Mouse (Mus musculus) embryo, embryonic 11 days (tissue): Measurements from ENCODE around the gene Mex3d.

Experiments used
- DNase-seq: peaks from one replicate; pipeline ENCODE4 v3.0.0-alpha.2; 2015

Gene Mex3d

DNA sequence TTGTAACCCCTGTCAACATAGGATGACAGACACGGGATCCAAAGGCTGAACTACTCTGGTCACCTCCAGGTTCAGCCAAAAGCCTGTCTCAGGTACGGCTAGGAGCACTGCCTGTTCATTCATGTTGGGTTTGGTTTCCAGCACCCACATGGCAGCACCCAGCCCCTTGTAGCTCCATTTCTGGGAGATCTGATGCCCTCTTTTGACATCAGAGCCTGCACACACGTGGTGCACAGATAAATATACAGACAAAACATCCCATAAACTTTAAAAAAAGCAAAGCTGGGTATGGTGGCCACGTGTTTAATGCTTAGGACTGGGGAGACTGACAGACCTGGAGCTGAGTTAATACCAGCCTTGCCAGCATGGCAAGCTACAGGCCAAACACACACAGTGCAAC lies 20.5 kb upstream of the Mex3d start:
- DNase-seq, result no peak

DNA sequence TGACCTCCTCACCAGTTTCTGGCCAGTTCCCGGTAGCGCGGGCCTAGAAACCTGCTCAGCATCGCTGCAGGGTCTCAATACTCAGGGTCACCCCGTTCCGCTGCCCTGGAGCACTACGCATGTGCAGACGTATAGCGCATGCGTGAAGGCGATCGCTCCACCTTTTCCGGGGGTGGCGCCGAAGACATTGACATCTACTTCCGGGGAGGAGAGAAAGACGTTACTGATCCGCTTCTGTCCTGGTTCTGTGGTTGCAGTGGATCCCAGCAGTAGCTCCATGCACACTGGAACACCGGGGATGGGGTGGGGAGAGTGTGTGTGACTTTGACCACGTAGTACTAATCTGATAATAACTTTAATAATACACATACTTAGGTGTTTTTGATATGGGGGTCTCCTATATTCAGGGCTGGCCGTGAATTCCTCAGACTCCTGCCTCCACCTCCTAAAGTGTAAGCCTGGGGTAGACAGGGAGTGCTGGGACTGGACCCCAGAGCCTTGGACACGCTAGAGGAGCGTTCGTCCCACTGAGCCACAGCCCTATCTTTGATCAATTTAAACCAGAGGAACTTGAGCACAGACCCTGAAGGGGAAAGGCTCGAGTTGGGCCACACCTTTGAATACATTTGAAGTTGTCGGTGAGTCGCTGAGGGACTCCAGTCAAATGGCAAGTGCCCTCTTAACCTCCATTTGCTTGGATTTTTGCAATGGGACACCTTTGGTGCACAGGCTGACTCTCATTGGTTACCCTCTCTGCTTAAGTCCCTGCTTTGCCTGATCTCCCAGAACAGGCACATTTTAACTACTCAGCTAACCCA lies 19.4 kb upstream of the Mex3d start, which contains the start of gene Uqcr11:
Gene Uqcr11 (minus strand): TSS at position 147 of the 818 bp plus-strand sequence.
- DNase-seq, result peak; percentile 94

DNA sequence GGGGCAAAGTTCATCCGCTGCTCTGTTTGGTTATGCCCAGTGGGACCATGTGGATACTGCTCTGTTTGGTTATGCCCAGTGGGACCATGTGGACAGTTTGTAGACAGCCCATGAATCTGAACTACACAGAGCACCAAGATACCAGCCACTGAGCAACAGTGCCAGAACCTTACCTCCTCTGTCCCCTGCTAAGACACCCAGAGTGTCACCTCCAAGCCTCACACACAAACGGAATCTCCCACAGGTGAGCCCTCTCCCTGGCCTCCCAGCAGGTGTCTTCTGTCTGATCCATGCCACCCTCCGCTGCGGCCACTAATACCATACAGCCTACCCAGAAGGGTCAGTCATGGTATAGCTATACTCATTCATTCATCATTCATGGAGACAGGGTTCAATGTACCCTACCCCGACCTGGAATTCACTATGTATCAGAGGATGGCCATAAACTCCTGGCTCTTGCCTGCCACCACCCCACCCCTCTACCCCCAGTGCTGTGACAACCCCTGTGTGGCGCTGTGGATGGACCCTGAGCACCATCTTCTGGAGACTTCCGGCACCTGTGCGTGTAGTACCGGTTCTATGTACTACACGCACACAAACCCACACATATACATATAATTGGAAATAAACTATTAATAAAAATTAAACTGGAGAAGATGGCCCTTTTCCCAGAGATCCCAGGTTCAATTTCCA lies 18.2 kb upstream of the Mex3d start:
- no peak for DNase-seq

DNA sequence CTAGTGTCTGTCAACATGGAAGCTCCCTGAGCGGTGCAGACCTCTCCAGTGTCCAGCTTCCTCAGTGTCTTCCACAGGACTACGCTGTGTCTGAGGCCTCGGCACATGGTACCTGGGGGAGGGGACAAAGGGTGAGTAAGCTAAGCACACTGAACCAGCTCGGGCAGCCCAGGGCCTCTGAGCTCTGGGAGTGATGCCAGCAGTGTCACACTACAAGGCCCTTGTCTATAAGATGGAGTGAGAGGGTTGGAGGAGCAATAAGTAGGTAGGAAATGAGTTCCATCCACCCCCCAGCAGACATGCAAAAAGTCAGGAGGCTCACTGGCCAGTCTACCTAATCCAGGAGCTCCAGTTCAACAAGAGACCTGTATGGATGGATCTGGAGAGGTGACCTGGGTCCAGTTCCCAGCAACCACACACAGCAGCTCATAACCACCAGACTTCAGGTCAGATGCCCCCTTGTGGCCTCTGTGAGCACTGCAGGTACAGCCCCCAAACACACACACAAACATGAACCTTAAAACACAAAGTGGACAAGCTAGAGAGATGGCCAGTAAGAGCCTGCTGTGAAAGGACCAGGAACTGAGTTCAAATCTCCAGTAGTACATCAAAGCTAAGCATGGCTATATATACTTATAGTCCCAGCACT lies 15.7 kb upstream of the Mex3d start:
- DNase-seq, result no peak

DNA sequence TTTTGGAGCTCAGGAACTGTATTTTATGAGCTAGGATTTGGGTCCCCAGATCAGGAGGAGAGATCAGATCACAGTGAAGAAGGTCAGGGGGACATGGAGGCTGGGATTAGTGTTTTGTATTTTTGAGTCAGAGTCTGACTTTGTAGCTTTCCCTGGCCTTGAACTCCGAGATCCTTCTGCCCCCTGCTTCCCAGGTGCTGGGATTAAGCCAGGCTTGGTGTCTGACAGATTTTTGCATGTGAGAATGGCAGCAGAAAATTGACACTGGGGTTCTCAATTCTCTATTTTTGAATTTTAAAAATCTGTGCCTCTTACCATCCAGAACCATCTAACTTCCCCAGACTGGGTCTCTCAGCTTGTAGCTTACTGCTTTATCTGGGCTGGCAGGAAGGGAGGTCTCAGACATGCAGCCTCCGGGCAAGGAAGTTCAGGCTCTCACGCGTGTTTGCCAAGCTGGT lies 13.3 kb upstream of the Mex3d start:
- no peak for DNase-seq

DNA sequence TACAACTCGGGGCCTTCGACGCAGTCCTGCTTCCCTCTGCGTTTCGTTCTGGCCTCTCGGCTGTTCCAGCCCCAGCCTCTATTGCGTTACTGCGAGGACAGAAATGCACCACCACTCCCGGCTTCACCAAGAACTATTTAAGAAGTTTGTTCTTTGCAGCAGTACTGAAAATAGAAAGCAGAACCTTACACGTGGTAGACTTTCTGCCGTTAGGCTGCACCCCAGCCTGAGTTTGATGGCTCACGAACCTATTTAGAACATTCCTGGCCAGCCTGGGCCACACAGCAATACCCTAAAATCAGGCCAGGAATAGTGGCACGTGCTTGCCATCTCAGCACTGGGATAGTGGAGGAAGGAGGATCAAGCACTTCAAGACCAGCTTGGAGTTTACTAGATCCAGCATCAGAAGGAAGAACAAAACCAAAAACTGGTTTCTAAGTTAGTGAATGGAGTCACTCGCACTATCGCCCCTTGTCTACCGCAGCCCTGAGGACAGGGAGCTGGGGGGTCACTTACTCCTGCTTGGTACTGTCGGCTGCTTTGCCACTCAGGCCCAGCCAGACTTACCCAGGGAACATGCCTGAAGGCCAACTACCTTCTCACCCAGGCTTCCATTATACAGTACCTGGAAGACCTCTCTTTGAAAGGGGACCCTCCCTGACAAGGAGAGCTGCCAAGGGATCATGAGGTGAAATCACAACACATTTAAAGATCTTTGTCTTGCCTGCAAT lies 12.7 kb upstream of the Mex3d start:
- no peak for DNase-seq

DNA sequence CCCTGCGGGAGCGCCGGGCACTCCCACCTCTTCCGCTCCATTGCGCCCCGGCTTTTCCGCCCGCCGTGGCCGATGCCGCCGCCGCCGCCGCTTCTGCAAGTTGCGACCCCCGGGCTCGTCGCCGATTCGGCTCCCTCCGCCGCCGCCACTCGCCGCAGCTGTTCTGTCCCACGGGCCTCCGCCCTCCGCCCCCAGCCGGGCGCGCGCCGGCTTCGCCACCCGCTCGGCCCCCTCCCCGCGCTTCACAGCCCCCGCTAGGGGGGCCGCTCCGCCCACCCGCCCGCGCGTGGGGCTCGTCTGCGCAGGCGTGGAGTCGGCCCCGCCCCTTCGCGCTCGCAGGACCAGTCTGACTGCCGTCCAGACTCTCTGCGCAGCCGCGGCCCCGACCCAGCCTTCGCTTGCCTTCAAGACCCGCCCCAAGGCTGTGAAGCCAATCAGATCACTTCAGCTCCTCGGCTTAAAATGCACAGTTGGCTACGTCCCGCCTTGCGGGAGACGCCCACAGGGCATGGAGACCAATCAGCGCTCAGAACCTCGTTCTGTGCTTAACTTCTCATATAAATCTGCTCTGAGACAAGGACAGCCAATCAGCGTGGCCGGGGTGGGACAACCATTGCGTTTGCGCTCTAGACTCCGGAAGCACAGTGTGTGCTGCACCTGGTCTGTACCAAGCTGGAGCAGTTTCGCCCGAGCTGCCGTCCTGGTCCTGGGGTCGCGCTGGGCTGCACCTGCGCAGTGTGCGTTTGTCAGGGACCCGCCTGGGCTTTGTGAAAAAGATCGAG lies 11.9 kb upstream of the Mex3d start, which contains the start of gene Mbd3:
Gene Mbd3 (minus strand): TSS at position 360 of the 782 bp plus-strand sequence.
- peak; percentile 100 for DNase-seq

DNA sequence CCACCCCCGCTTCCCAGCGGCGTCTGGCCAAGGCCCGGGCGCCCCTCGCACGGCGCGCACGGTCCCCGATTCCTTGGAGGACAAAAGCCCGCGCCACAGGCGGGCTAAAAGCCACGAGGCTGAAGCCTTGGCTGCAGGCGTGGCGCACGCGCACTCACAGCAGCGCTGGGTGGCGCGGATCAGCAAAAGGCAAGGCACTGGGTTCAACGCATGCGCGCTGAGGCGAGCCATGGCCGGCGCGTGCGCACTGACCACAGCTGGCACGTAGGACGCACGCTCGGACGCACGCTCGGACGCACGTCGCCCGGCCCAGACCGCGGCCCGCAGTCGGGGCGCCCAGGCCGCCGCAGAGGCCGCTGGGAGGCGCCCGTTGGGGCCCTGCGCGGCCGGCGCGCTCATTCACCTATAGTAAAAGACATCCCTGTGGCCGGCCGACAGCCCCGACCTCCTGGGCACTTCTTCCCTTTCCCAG lies 11.3 kb upstream of the Mex3d start:
- DNase-seq, result peak; percentile 99

DNA sequence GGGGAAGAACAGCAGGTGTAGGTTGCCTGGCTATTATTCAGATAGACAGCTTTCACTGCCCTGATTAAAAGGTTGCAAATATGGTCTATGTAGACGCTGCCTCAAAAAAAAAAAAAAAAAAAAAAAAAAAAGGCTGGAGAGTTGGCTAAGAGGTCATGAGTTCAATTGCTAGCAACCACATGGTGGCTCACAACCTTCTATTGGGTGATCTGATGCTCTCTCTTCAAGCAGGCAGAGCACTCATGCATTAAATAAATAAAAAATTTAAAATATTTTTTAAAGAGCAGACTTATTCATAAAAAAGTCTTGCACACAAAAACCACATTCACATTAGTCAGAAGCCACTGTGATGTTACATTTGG lies 10.7 kb upstream of the Mex3d start:
- DNase-seq, result peak; percentile 48

DNA sequence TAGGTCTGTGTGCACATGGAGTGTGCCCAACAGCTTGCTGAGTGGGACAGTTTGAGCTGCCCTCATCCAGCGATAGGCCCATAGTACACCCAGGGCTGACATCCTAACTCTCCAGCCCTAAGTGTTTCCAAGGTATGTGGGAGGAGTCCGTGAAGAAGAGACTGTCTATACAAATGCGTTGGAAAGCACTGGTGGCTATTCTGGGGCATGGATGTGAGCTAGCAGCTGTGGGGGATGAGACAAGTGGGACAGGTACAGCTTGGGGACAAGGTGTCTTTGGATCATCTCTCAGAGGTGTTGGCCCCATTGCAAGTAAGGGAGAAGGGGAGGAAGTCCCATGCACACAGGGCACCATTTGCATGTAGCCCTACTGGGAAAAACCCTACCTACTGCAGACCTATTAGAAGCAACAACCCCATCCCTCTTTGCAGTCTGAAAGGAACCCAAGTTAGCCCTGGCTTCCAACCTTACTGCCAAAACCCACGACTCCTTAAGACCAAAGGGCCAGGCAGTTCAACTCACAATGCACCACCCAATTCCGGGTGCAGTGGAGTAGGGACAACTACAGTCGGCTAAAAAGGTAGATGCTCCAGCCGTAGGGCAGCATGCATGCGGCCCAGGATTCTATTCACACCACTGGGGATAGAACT lies 10.2 kb upstream of the Mex3d start:
- no peak for DNase-seq

DNA sequence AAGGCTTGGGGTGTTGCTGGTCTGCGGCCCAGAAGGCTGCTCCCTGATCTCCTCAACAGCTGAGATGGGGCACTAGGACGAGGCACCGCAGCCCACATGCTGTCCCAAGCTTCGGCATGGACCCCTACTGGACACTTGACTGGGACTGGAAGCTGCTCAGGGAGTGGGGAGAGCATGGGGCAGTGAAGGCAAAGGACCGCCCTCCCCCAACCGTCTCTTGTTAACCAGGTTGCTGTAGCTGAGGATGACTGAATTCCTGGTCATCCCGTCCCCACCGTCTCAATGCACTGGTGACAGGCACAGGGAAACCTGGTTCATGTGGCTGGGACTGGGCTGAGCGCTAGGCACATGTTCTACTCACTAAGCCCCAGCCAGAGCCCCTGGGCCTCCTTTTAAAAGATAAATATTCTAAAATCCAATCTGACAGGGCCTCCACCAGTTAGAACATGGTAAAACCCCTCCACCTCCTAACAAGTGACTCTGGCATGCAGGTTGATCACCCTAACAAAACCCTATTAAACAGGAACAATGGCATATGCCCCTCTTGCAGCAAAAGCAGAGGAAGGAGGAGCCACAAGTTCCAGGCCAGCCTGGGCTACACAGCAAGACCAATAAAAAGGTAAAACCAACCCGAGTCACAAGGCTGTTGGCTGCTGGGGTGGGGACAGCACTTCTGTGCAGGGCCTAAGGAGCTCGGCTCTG lies 9.5 kb upstream of the Mex3d start:
- no peak for DNase-seq

DNA sequence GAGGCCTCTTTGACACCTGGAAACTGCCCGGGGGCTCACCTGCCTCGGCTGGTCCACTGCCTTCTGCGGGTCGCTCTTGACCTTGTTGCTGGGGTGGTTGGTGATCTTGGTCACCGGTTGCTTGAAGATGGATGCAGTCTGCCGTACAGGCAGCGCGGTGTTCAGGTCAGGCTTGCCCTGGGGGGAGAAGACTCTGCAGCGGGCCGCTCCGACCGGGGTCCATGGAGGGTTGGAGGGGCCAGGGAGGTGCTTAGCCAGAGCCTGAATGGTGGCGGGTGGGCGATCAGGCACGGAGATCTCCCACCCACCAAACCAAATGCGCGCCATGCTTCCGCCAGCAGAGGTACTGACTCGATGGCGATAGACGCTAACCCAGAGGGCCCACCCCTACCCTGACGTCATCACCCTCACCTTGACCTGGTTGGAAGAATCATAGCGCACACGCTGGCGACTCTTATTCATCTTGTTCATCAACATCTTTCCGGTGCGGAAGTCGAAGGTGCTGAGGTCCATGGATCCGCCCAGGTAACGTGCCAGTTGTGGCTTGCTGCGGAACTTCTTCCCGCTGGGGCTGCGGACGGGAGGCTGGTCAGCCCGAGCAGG lies 7.7 kb upstream of the Mex3d start:
- DNase-seq, result no peak

DNA sequence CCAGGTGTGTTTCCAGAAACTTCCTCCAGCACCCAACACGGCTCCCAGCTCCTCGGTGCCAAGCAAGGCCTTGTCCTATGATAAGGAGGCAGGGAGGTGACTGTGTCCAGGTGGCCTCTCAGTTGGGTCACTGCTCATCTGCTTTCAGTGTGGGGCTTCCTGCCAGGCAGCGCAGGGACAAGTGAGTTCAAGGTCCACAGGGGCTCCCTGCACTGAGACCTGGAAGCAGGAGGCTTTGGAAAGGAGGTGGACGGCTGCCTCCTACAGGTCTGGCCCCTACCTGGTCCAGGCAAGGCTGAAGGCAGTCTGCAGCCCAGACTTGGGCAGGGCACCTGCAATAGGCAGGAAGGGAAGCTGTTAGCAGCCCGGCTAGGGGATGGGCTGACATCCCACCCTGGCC lies 5.2 kb upstream of the Mex3d start:
- no peak for DNase-seq

DNA sequence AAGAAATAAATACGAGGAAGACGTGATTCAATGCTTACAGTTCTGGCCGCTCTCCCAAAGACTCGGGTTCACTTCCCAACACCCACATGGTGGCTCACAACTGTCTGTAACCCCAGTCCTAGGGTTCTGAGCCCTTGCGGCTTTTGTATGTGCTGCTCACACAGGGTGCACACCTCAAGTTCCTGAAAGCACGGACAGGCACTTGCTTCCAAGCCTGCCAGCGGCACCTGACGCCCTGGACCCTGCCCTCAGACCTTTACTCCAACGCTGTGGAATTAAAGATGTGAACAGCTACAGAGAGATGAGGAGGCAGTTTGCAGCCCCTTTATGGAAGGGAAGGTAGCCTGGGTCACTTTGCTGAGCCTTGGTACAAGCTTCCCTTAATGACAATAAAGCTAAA lies 3.2 kb upstream of the Mex3d start:
- DNase-seq, result no peak

DNA sequence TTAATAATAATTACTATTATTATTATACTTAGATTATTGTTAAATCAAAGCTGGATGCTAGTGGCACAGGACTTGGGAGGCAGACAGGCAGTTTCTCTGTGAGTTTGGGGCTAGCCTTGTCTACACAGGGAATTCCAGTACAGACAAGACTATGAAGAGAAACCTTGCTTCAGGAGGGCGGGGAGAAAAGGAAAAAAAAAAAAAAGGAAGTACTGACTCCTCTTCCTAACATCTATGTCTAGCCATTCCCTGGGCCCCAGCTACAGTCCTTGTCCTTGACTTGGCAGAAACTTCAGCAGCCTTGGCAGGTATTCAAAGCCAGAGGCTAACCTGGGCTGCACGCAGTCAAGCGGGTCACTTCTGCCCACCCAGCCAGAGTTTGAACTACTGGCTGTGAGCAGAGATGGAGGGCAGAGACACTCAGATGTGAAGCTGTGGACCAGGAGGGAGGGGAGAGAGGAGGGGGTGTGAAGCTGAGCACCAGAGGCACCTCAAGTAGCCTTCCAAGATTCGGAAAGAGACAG lies 1.8 kb upstream of the Mex3d start:
- no peak for DNase-seq

DNA sequence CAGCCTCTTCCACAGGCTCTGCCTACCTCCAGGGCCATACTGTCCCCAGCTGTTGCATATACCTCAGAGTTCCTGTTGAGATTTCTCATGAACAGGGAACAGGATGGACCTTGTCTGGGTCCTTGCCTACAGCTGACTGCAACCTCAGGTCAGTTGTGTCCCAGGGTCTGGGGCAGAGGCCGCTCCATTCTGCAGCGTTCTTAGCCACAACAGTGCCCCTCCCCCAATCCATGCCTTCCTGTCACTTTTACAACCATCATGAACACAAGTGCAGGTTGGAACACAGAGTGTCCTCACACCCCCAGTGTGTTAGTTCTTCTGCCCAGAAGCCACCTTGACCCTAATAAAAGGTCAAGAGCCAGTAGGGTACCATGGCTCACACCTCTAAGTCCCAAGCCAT lies 1.3 kb upstream of the Mex3d start:
- no peak for DNase-seq

DNA sequence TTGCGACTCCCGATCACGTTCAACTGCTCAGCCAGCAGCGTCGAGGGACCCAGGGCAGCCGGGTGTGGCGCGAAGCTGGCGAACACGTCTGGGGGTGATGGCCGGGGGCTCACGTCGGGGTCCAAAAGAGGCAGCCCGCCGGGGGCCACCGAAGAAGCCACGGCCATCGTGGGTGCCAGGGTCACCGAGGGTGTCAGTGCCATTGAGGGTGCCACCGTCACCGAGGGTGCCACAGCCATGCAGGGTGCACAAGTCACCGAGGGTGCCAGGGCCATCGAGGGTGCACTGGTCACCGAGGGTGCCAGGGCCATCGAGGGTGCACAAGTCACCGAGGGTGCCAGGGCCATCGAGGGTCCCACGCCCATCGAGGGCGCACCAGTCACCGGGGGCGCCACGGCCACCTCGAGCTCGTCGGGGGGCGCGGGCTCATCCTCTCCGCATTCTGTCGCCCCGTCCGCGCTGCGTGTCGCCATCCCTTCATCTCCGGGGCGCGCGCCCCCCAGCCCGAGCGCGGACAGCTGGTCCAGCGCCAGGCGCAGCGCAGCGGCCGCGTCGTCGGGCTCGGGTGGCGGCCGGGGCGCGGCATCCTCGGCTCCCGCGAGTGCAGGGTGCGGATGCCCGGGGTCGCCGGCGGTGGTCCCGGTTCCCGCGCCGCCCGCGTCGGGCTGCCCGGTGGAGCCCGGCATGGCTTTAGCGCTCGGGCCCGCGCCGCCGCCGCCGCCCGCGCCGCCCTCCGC lies 556 bp downstream of the Mex3d start:
- DNase-seq, result peak; percentile 47

DNA sequence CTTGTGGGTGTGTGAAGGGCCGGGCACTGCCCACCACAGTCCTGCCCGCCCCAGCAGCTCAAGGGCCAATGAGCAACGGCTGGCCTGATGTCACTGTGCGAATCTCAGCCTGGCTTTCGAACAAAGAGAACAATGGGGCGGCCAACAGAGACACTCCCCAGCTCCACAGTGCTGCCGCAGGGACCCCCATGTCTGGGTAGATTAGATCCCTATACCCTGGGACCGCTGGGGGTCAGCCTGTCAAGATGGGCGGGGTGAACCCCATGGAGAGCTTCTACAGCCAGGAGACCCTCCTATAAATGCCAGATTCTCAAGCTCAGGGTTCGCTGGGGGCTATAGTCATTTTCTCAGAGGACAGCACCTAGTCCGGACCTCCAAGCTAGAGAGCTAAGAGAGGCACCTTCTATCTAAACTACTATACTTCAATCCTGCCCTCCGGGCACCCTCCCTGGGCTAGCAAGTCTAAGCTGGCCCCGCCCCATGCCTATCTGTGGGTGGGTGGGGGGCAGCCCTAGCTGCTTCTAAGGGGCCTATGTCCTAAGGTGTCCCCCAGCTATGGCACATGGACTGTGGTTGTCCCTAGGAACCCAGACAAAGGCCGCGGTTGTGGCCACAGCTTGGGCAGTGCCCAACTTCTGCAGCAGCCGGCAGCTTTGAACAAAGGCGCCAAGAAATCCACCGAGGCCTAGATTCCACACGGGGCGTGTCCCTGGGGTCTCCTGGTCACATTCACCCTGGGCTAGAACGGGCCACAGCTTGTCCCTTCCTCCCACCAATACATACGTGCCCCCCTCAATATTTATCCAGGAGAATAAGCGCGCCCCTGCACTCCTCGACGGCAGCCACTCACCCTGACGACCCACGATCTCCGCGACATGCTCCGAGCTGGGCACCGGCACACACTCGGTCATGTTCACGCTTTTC lies 1.4 kb downstream of the Mex3d start:
- peak; percentile 86 for DNase-seq
